Comparison of ENCODE assay signal across 9 mouse cellular contexts in the genomic region with DNA sequence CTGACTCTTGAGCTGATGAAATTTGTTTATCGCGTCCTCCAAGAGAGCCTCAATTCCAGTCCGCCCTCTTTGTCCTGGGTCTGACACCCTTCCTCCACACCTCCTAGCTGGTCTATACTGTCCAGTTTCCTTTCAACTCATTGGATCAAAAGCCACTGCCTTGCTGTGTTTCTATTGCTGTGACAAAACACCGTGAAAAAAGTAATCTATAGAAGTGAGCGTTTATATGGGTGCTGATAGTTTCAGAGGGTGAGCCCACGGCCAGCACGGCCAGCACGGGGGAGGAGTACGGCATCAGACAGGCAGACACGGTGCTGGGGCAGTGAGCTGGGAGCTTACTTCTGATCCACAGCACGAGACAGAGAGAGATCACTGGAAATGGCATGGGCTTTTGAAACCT. TPM values are rescaled to one million over a fixed set of nuclear protein-coding genes. Genes with fewer than 3 reads are reported as not detected.
"Had no signal": no experiment of that assay in that cellular context is flagged by ENCODE, and none has a peak within 500 bp of the region (broad histone marks: within the 10 kb centered on the region; RNA-seq: fewer than 3 reads in every experiment).

No protein-coding gene starts in this region.

- DNase-seq: kidney, adult 11 months; right cerebral cortex, postnatal 25 days had no signal

- ATAC-seq: hindbrain, postnatal 0 days had no signal

- H3K9ac ChIP-seq: limb, embryonic 12.5 days; neural tube, embryonic 13.5 days had no signal

- H3K27me3 ChIP-seq: limb, embryonic 12.5 days; neural tube, embryonic 13.5 days had no signal

- H3K4me3 ChIP-seq: limb, embryonic 12.5 days; neural tube, embryonic 13.5 days had no signal

- H3K4me2 ChIP-seq: limb, embryonic 12.5 days; neural tube, embryonic 13.5 days had no signal

- H3K4me1 ChIP-seq: limb, embryonic 12.5 days had no signal

- H3K36me3 ChIP-seq: limb, embryonic 12.5 days; neural tube, embryonic 13.5 days had no signal

- H3K9me3 ChIP-seq: limb, embryonic 12.5 days; neural tube, embryonic 13.5 days had no signal

- H3K27ac ChIP-seq: hindbrain, postnatal 0 days; kidney, postnatal 0 days; limb, embryonic 12.5 days; neural tube, embryonic 13.5 days; stomach, postnatal 0 days had no signal

RNA-seq across cellular contexts. Expression of gene Wasf3, which starts 53.7 kb away (rescaled TPM):
- total RNA-seq: megakaryocyte progenitor cell, adult 5-6 weeks; monocyte, adult 5-6 weeks had no signal
